Mouse (Mus musculus) neural tube, embryonic 11.5 days (tissue): ENCODE results near the gene Aimp2. TPM values are rescaled to one million over a fixed set of nuclear protein-coding genes. Genes with fewer than 3 reads are reported as not detected.

Experiments
- ATAC-seq: fragments of 200-750 bp; cut with Nextera tagmentation; 2 replicates; pipeline ENCODE4 v1.8.0; 2017; ENCODE audit warnings: moderate number of reproducible peaks, mild to moderate bottlenecking, moderate TSS enrichment, moderate library complexity; ENCODE audit not compliant: insufficient read depth, low FRiP score, low TSS enrichment
- DNase-seq: peaks from one replicate; pipeline ENCODE4 v3.0.0-alpha.2; 2015; ENCODE audit warnings: low spot score
- H3K27ac ChIP-seq: fragments of 300-500 bp; sonication (generic); 2 replicates; pipeline ENCODE4 v1.5.1; 2014; ENCODE audit warnings: low read depth, mild to moderate bottlenecking, low read length
- H3K27me3 ChIP-seq: fragments of 300-500 bp; sonication (generic); 2 replicates; pipeline ENCODE4 v1.6.1; 2014; ENCODE audit warnings: mild to moderate bottlenecking, low read length, mixed read lengths; ENCODE audit not compliant: control insufficient read depth, insufficient read depth
- H3K36me3 ChIP-seq: fragments of 300-500 bp; sonication (generic); 2 replicates; pipeline ENCODE4 v1.6.1; 2014; ENCODE audit warnings: mild to moderate bottlenecking, low read length, moderate library complexity, mixed read lengths; ENCODE audit not compliant: control insufficient read depth, insufficient read depth
- H3K4me1 ChIP-seq: fragments of 300-500 bp; sonication (generic); 2 replicates; pipeline ENCODE4 v1.6.1; 2014; ENCODE audit warnings: low read length, mixed read lengths; ENCODE audit not compliant: control insufficient read depth, insufficient read depth
- H3K4me2 ChIP-seq: fragments of 300-500 bp; sonication (generic); 2 replicates; pipeline ENCODE4 v1.6.1; 2014; ENCODE audit warnings: low read depth, mild to moderate bottlenecking, moderate library complexity
- H3K4me3 ChIP-seq: fragments of 300-500 bp; sonication (generic); 2 replicates; pipeline ENCODE4 v1.5.1; 2014; ENCODE audit warnings: low read depth, low read length
- H3K9ac ChIP-seq: fragments of 300-500 bp; sonication (generic); 2 replicates; pipeline ENCODE4 v1.6.1; 2014; ENCODE audit warnings: mild to moderate bottlenecking, low read length
- H3K9me3 ChIP-seq: fragments of 300-500 bp; sonication (generic); 2 replicates; pipeline ENCODE4 v1.6.1; 2016; ENCODE audit warnings: low read length; ENCODE audit not compliant: control insufficient read depth
- WGBS: fragments of 180-500 bp; shearing (Covaris S2); extraction: QIAGEN DNeasy Blood & Tissue Kit; methylation state at CpG from one replicate; pipeline ENCODE4 v1.1.7; 2014; 5-methylcytosine and 5-hydroxymethylcytosine counted together
- polyA plus RNA-seq: library from polyadenylated mRNA; unstranded; fragments of >200 nt; fragmentation: Nextera tagmentation; extraction: Ambion mirVana; gene quantifications from 2 replicates; pipeline ENCODE4 v1.2.1, GENCODE M21; 2014

Gene Aimp2
- polyA plus RNA-seq, 1 experiment from 2014 or later: 98.2 TPM

- ATAC-seq (no peak), DNase-seq (no peak)
- Histone ChIP-seq H3K36me3 (peaks cover 4% of the 10 kb centered on the region), H3K27ac (no peak overlapping the region), H3K4me2 (no peak overlapping the region), H3K27me3 (no peaks in the 10 kb centered on the region), H3K9me3 (no peaks in the 10 kb centered on the region), H3K4me3 (no peak overlapping the region), H3K4me1 (no peaks in the 10 kb centered on the region), H3K9ac (no peak overlapping the region)
- WGBS: 93% methylated on average over 9 of the region's 9 CpGs
Observed at GRCm38 (mm10) chr5:143916221-143916620, 6.6 kb upstream of the Aimp2 start.

GRCm38 (mm10) chr5:143908926-143909325 is 721 bp downstream of the Aimp2 start:
- Histone ChIP-seq H3K4me1 (peaks cover 12% of the 10 kb centered on the region), H3K9me3 (no peaks in the 10 kb centered on the region), H3K4me3 (peak overlapping the region; percentile 56), H3K4me2 (peak overlapping the region; percentile 83), H3K36me3 (peaks cover 4% of the 10 kb centered on the region), H3K9ac (peak overlapping the region; percentile 63), H3K27ac (peak overlapping the region; percentile 50; the same call in 1 of the 2 replicates), H3K27me3 (no peaks in the 10 kb centered on the region)
- DNase-seq (no peak), ATAC-seq (no peak)
- under 1% methylated on average over 9 of the region's 9 CpGs for WGBS

GRCm38 (mm10) chr5:143906429-143906828 is 3.2 kb downstream of the Aimp2 start:
- Histone ChIP-seq H3K27ac (no peak overlapping the region), H3K27me3 (no peaks in the 10 kb centered on the region), H3K4me2 (no peak overlapping the region), H3K9me3 (no peaks in the 10 kb centered on the region), H3K36me3 (peaks cover 12% of the 10 kb centered on the region), H3K4me3 (no peak overlapping the region), H3K4me1 (peaks cover 12% of the 10 kb centered on the region), H3K9ac (no peak overlapping the region)
- WGBS: 89% methylated on average over 8 of the region's 8 CpGs
- no peak for ATAC-seq
- no peak for DNase-seq

GRCm38 (mm10) chr5:143903813-143904212 is 5.8 kb downstream of the Aimp2 start:
- DNase-seq (no peak), ATAC-seq (no peak)
- no peaks in the 10 kb centered on the region for H3K27me3 ChIP-seq
- no peak overlapping the region for H3K4me3 ChIP-seq
- H3K27ac ChIP-seq: no peak overlapping the region
- H3K4me1 ChIP-seq: peaks cover 3% of the 10 kb centered on the region
- no peak overlapping the region for H3K4me2 ChIP-seq
- peaks cover 18% of the 10 kb centered on the region for H3K36me3 ChIP-seq
- H3K9ac ChIP-seq: no peak overlapping the region
- no peaks in the 10 kb centered on the region for H3K9me3 ChIP-seq
- 87% methylated on average over 4 of the region's 4 CpGs for WGBS

GRCm38 (mm10) chr5:143902111-143902510 is 7.5 kb downstream of the Aimp2 start:
- no peak overlapping the region for H3K27ac ChIP-seq
- H3K4me1 ChIP-seq: no peaks in the 10 kb centered on the region
- DNase-seq: no peak

GRCm38 (mm10) chr5:143897635-143898330 is 11.9 kb downstream of the Aimp2 start, which contains the start of gene Ankrd61:
TSS of gene Ankrd61 (minus strand) at chr5:143897685.
- Histone ChIP-seq H3K4me3 (no peak within 1 kb of the TSS), H3K9ac (no peak within 1 kb of the TSS), H3K4me2 (no peak within 1 kb of the TSS), H3K36me3 (peaks cover 20% of the 10 kb centered on the region), H3K4me1 (no peaks in the 10 kb centered on the region), H3K9me3 (no peaks in the 10 kb centered on the region), H3K27ac (no peak within 1 kb of the TSS), H3K27me3 (no peaks in the 10 kb centered on the region)
- ATAC-seq (no peak), DNase-seq (no peak)
- 91% methylated on average over 14 of the region's 14 CpGs for WGBS

More at GRCm38 (mm10) chr5:143902111-143902510, 7.5 kb downstream of the Aimp2 start:
- peaks cover 24% of the 10 kb centered on the region for H3K36me3 ChIP-seq
- H3K9me3 ChIP-seq: no peaks in the 10 kb centered on the region
- ATAC-seq: no peak
- H3K9ac ChIP-seq: no peak overlapping the region
- 95% methylated on average over 3 of the region's 3 CpGs for WGBS
- H3K27me3 ChIP-seq: no peaks in the 10 kb centered on the region
- no peak overlapping the region for H3K4me2 ChIP-seq
- no peak overlapping the region for H3K4me3 ChIP-seq

GRCm38 (mm10) chr5:143893396-143893795 is 16.3 kb downstream of the Aimp2 start:
- no peak overlapping the region for H3K4me2 ChIP-seq
- DNase-seq: no peak
- no peaks in the 10 kb centered on the region for H3K9me3 ChIP-seq
- H3K27me3 ChIP-seq: no peaks in the 10 kb centered on the region
- no peaks in the 10 kb centered on the region for H3K4me1 ChIP-seq
- peaks cover 10% of the 10 kb centered on the region for H3K36me3 ChIP-seq
- ATAC-seq: no peak
- H3K27ac ChIP-seq: no peak overlapping the region
- no peak overlapping the region for H3K9ac ChIP-seq
- no peak overlapping the region for H3K4me3 ChIP-seq
- WGBS: 87% methylated on average over 5 of the region's 5 CpGs

GRCm38 (mm10) chr5:143892255-143892886 is 17.3 kb downstream of the Aimp2 start:
- ATAC-seq: no peak
- no peaks in the 10 kb centered on the region for H3K4me1 ChIP-seq
- no peak overlapping the region for H3K9ac ChIP-seq
- DNase-seq: no peak
- H3K27me3 ChIP-seq: no peaks in the 10 kb centered on the region
- H3K4me3 ChIP-seq: no peak overlapping the region
- no peaks in the 10 kb centered on the region for H3K9me3 ChIP-seq
- H3K36me3 ChIP-seq: peaks cover 8% of the 10 kb centered on the region; the same call in 1 of the 2 replicates
- no peak overlapping the region for H3K4me2 ChIP-seq
- no peak overlapping the region for H3K27ac ChIP-seq
- 76% methylated on average over 9 of the region's 9 CpGs for WGBS

- no peak for ATAC-seq
- 92% methylated on average over 6 of the region's 6 CpGs for WGBS
- Histone ChIP-seq H3K27ac (no peak overlapping the region), H3K4me2 (no peak overlapping the region), H3K36me3 (peaks cover 18% of the 10 kb centered on the region), H3K4me1 (no peaks in the 10 kb centered on the region), H3K9me3 (no peaks in the 10 kb centered on the region), H3K9ac (no peak overlapping the region), H3K4me3 (no peak overlapping the region), H3K27me3 (no peaks in the 10 kb centered on the region)
- DNase-seq: no peak
Observed at GRCm38 (mm10) chr5:143890741-143891140, 18.9 kb downstream of the Aimp2 start.
